Mouse (Mus musculus) neural tube, embryonic 14.5 days (tissue): Measurements from ENCODE around the gene Olfr56. TPM values are rescaled to one million over a fixed set of nuclear protein-coding genes. Genes with fewer than 3 reads are reported as not detected.
"Not testable (repeated sequence)": the region's sequence is repeated elsewhere in the genome, so short reads cannot be mapped to it uniquely, and the experiment has no call there.

Source experiments
- ATAC-seq: fragments of 200-750 bp; cut with Nextera tagmentation; 2 replicates; pipeline ENCODE4 v1.8.0; 2017; ENCODE audit warnings: low read depth, mild to moderate bottlenecking, moderate TSS enrichment, moderate library complexity
- H3K27ac ChIP-seq: fragments of 300-500 bp; sonication (generic); 2 replicates; pipeline ENCODE4 v1.5.1; 2014; ENCODE audit warnings: low read depth, mild to moderate bottlenecking, control low read depth, low read length, moderate library complexity, mixed read lengths
- H3K27me3 ChIP-seq: fragments of 300-500 bp; sonication (generic); 2 replicates; pipeline ENCODE4 v1.6.1; 2014; ENCODE audit warnings: low read length; ENCODE audit not compliant: control insufficient read depth, insufficient read depth
- H3K36me3 ChIP-seq: fragments of 300-500 bp; sonication (generic); 2 replicates; pipeline ENCODE4 v1.6.1; 2014; ENCODE audit warnings: low read length, mixed read lengths; ENCODE audit not compliant: control insufficient read depth, insufficient read depth
- H3K4me1 ChIP-seq: fragments of 300-500 bp; sonication (generic); 2 replicates; pipeline ENCODE4 v1.6.1; 2014; ENCODE audit warnings: low read length; ENCODE audit not compliant: control insufficient read depth, insufficient read depth
- H3K4me2 ChIP-seq: fragments of 300-500 bp; sonication (generic); 2 replicates; pipeline ENCODE4 v1.6.1; 2014; ENCODE audit warnings: mild to moderate bottlenecking, low read depth, low read length, control low read depth
- H3K4me3 ChIP-seq: fragments of 300-500 bp; sonication (generic); 2 replicates; pipeline ENCODE4 v1.5.1; 2014; ENCODE audit warnings: low read depth, low read length, control low read depth, mixed read lengths
- H3K9ac ChIP-seq: fragments of 300-500 bp; sonication (generic); replicated peaks from 2 replicates; pipeline ENCODE4 v1.6.1; 2014; ENCODE audit warnings: low read depth, mild to moderate bottlenecking, control low read depth, low read length, mixed read lengths
- H3K9me3 ChIP-seq: fragments of 300-500 bp; sonication (generic); 2 replicates; pipeline ENCODE4 v1.6.1; 2016; ENCODE audit warnings: low read length; ENCODE audit not compliant: control insufficient read depth
- WGBS: fragments of 180-500 bp; shearing (Covaris S2); extraction: QIAGEN DNeasy Blood & Tissue Kit; methylation state at CpG from one replicate; pipeline ENCODE4 v1.1.7; 2014; 5-methylcytosine and 5-hydroxymethylcytosine counted together
- polyA plus RNA-seq: library from polyadenylated mRNA; unstranded; fragments of >200 nt; fragmentation: Nextera tagmentation; extraction: Ambion mirVana; gene quantifications from 2 replicates; pipeline ENCODE4 v1.2.1, GENCODE M21; 2014

Gene Olfr56
- polyA plus RNA-seq, 1 experiment from 2014 or later = not detected

- not testable (repeated sequence) for H3K4me3 ChIP-seq, H3K27me3 ChIP-seq, H3K27ac ChIP-seq, H3K9me3 ChIP-seq, H3K4me1 ChIP-seq, H3K9ac ChIP-seq, H3K4me2 ChIP-seq, ATAC-seq, H3K36me3 ChIP-seq
- WGBS = no CpG with 5 or more reads among the region's 3 CpGs
Measured at GRCm38 (mm10) chr11:48982848-48983247, 4.2 kb downstream of the Olfr56 start.

- not testable (repeated sequence) for H3K36me3 ChIP-seq, H3K27ac ChIP-seq, H3K4me2 ChIP-seq, H3K9me3 ChIP-seq, H3K27me3 ChIP-seq, H3K4me3 ChIP-seq, H3K4me1 ChIP-seq, H3K9ac ChIP-seq, ATAC-seq
- 77% methylated on average over 2 of the region's 3 CpGs for WGBS
Measured at GRCm38 (mm10) chr11:48988219-48988618, 9.5 kb downstream of the Olfr56 start.

GRCm38 (mm10) chr11:48989981-48990380, 11.3 kb downstream of the Olfr56 start:
- not testable (repeated sequence) for H3K4me2 ChIP-seq, H3K9me3 ChIP-seq, ATAC-seq, H3K36me3 ChIP-seq, H3K9ac ChIP-seq, H3K4me1 ChIP-seq, H3K4me3 ChIP-seq, H3K27me3 ChIP-seq, H3K27ac ChIP-seq
- WGBS = 73% methylated on average over 2 of the region's 2 CpGs

- not testable (repeated sequence) for H3K9me3 ChIP-seq, H3K4me1 ChIP-seq, ATAC-seq, H3K9ac ChIP-seq, H3K4me3 ChIP-seq, H3K27me3 ChIP-seq, H3K36me3 ChIP-seq, H3K27ac ChIP-seq, H3K4me2 ChIP-seq
- 78% methylated on average over 4 of the region's 4 CpGs for WGBS
Measured at GRCm38 (mm10) chr11:48991740-48992520, 13.2 kb downstream of the Olfr56 start, which contains the start of gene Gm12185. Gene Gm12185, minus strand, starts transcription at chr11:48992226.

GRCm38 (mm10) chr11:48993296-48993695, 14.6 kb downstream of the Olfr56 start:
- not testable (repeated sequence) for H3K9me3 ChIP-seq, H3K27ac ChIP-seq, ATAC-seq, H3K36me3 ChIP-seq, H3K27me3 ChIP-seq, H3K4me2 ChIP-seq, H3K4me1 ChIP-seq, H3K4me3 ChIP-seq, H3K9ac ChIP-seq
- WGBS = 43% methylated on average over 10 of the region's 10 CpGs

- 73% methylated on average over 2 of the region's 2 CpGs for WGBS
Measured at GRCm38 (mm10) chr11:48994018-48994417, 15.3 kb downstream of the Olfr56 start, which contains the start of gene Tgtp1. Gene Tgtp1, minus strand, starts transcription at chr11:48994172.

GRCm38 (mm10) chr11:49000411-49000810, 21.7 kb downstream of the Olfr56 start:
- WGBS = 75% methylated on average over 1 of the region's 1 CpGs
- H3K4me2 ChIP-seq, H3K4me3 ChIP-seq, H3K27me3 ChIP-seq, H3K9ac ChIP-seq, H3K9me3 ChIP-seq, H3K4me1 ChIP-seq, H3K36me3 ChIP-seq, H3K27ac ChIP-seq, ATAC-seq: not testable (repeated sequence)

More at GRCm38 (mm10) chr11:48994018-48994417, 15.3 kb downstream of the Olfr56 start, which contains the start of gene Tgtp1:
- not testable (repeated sequence) for H3K9me3 ChIP-seq, H3K4me1 ChIP-seq, H3K27me3 ChIP-seq, H3K4me3 ChIP-seq, H3K9ac ChIP-seq, ATAC-seq, H3K27ac ChIP-seq, H3K4me2 ChIP-seq, H3K36me3 ChIP-seq

GRCm38 (mm10) chr11:49006317-49006716, 27.6 kb downstream of the Olfr56 start:
- H3K36me3 ChIP-seq, H3K9ac ChIP-seq, H3K27ac ChIP-seq, H3K9me3 ChIP-seq, ATAC-seq, H3K4me3 ChIP-seq, H3K27me3 ChIP-seq, H3K4me1 ChIP-seq, H3K4me2 ChIP-seq: not testable (repeated sequence)
- 81% methylated on average over 2 of the region's 2 CpGs for WGBS

GRCm38 (mm10) chr11:49006785-49007184, 28.1 kb downstream of the Olfr56 start:
- H3K27me3 ChIP-seq, H3K4me1 ChIP-seq, H3K27ac ChIP-seq, H3K9ac ChIP-seq, H3K4me2 ChIP-seq, H3K9me3 ChIP-seq, H3K36me3 ChIP-seq, H3K4me3 ChIP-seq, ATAC-seq: not testable (repeated sequence)
- 64% methylated on average over 1 of the region's 1 CpGs for whole genome bisulfite sequencing
